Mouse (Mus musculus) gastrocnemius, postnatal 25 days (tissue): ENCODE data around the gene Hoxa4. TPM values are rescaled to one million over a fixed set of nuclear protein-coding genes. Genes with fewer than 3 reads are reported as not detected.

ENCODE experiments used
- DNase-seq: peaks from one replicate; pipeline ENCODE4 v3.0.0; 2022
- total RNA-seq, 2 experiments: library from RNA; stranded (reverse); gene quantifications; 1 replicate in 1 of 2; 2 replicates in 1 of 2; pipeline ENCODE4 v1.2.3; 2021

Hoxa4 gene
- total RNA-seq, 2 experiments from 2014 or later: 2.3 to 2.8 TPM

GRCm38 (mm10) chr6:52217895-52218642 is 26.5 kb upstream of the Hoxa4 start:
- no peak for DNase-seq

GRCm38 (mm10) chr6:52217459-52217768 is 25.9 kb upstream of the Hoxa4 start:
- DNase-seq: peak; percentile 86

GRCm38 (mm10) chr6:52216691-52217458 is 25.3 kb upstream of the Hoxa4 start:
- DNase-seq: no peak

- DNase-seq: no peak
Measured at GRCm38 (mm10) chr6:52215771-52216535, 24.4 kb upstream of the Hoxa4 start.

DNA sequence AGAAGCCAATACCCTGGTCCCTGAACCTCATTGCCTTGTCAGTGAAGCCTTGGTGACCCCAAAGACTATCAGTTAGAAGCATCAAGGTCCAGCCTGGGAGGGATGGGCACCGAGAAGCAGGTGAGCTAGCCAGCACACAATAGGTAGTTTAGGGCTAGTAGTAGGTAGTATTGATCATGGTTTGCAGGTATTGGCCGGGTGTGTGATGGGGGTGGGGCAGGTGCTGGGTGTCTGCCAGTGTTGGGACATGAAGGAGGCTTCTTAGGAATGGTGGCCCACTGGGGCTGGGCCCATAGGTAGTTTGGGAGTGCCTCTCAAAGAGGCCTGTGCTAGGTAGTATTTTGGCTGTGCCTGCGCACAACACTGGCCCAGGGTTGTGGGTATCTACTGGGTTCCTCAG is 23.5 kb upstream of the Hoxa4 start:
- DNase-seq: no peak

DNA sequence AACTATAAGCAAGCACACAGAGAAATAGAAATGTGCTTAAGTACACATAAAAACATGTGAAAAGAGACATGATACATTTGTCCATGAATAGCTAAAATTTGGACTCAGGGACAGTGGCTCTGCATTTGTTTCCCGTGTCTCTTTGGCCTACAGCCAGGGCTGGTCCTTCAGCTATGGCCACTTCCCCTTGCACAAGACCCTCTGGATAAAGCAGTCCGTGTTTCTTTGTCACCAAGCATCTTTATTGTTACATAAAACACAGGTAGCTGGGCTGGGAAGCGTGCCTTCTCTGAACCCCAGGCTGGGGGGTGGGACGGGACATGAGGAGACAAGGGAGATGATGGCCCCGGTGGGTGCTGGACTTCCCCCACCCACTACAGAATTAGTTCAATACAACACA is 22.7 kb upstream of the Hoxa4 start:
- DNase-seq: no peak

GRCm38 (mm10) chr6:52213119-52213986 is 21.8 kb upstream of the Hoxa4 start, which contains the start of the genes Hoxa3 and Gm28308:
Gene Hoxa3 (minus strand): TSS chr6:52213336.
Gene Gm28308 (minus strand): TSS chr6:52213339.
- peak; percentile 80 for DNase-seq

- no peak for DNase-seq
Measured at GRCm38 (mm10) chr6:52212556-52213118, 21.1 kb upstream of the Hoxa4 start.

DNA sequence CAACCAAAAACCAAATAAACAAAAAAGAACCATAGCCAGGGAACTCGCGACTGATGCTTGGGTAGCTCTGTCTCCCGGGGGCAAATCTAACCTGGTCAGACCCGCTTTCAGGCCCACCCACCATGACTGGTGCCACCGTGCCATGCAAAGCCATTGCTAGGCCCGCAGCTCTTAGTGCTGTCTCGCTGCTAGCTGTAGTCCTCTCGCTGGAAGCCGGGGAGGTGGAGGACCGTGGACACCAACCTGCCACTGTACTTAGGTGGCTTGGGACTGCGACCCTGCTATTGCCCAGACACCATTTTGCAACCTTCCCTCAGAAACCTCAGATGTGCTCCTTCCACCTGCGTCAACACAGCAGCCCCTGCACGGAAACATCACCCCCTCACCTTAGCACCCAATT is 20.4 kb upstream of the Hoxa4 start:
- DNase-seq: no peak

GRCm38 (mm10) chr6:52211170-52211935 is 19.8 kb upstream of the Hoxa4 start:
- peak; percentile 78 for DNase-seq

GRCm38 (mm10) chr6:52209685-52210046 is 18.1 kb upstream of the Hoxa4 start:
- DNase-seq: no peak

DNA sequence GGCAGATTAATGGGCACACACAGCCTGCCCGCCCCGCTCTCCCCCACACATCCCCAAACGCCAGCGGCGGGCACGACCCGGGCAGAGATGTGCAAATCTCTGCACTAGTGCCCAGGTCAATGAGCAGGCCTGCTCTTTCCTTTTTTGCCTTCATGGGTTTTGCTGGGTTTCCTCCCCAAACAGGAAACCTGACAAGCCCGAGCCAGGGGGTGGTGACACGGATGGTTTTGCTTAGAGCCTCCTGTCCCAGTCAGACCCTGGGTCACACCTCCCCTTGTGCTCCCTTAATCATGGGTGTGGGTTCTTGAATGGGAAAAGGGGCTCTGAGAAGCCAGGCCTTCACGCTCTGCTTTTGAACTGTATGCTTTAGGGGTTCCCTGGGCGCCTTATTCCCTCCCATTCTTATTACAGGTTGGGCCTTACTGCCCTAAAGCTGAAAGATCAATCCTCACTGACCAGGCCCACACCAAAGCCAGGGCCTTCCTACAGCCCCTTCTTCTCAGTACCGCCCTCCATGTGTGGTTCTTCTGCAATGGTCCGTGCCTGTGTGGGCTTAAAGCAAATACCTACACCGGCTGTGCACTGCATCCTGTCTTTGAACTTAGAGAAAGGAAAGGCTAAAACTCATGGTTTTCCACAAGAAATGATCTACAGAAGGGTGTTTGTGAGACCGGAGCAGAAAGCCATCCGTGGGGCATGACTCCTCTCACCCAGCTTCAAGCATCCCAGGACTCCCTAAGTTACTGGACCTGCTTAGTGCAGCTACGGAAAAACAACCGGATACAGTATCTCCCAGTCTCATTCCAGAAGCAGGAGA is 17.5 kb upstream of the Hoxa4 start:
- no peak for DNase-seq

DNA sequence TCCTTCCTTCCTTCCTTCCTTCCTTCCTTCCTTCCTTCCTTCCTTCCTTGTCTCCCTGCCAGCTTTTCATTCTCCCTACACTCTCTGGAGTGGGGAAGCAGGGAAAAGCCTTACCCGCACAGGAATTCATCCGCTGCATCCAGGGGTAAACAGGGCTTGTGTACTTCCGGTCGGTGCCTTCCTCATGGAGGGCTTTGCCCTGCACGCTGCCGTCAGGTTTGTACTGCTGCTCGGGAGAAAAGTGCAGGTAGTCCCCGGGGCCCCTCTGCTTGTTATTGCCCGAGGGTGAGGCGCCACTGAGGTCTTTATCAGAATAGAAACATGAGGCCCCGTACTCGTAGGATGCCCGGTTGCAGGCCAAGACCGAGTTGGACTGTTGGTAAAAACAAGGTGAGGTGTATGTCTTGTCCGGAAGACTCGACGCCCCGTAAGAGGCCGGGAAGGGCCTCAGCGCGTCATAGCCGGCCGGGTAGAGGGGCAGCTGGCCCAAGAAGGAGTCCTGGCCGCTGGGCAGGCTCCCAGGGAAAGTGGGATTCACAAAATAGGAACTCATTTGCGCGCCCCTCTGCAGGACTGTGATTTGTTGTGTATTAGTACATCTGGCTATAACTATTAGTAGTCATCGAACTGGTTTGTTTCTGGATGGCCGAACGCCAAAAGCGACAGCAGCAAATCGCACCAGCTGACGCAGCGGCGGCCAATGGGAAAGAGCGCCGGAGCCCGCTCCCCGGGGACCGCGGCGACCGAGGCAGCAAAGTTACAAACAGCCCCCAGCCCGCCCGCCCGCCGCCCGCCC is 16.7 kb upstream of the Hoxa4 start, which contains the start of gene Hoxa6:
Gene Hoxa6 (minus strand): TSS at position 651 of the 796 bp plus-strand sequence.
- no peak for DNase-seq

DNA sequence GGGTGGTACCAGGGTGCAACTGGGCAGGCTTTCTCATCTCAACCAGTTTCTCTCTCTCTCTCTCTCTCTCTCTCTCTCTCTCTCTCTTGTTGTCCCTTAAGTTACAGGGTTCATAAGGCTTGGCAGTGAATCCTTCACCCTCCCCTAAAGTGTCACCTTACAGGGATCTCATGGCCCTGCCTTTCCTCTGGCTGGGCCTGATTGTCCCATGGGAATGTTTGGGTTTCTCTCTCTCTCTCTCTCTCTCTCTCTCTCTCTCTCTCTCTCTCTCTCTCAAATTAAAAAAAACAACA is 16.1 kb upstream of the Hoxa4 start:
- DNase-seq: no peak

GRCm38 (mm10) chr6:52206882-52207683 is 15.5 kb upstream of the Hoxa4 start:
- no peak for DNase-seq

DNA sequence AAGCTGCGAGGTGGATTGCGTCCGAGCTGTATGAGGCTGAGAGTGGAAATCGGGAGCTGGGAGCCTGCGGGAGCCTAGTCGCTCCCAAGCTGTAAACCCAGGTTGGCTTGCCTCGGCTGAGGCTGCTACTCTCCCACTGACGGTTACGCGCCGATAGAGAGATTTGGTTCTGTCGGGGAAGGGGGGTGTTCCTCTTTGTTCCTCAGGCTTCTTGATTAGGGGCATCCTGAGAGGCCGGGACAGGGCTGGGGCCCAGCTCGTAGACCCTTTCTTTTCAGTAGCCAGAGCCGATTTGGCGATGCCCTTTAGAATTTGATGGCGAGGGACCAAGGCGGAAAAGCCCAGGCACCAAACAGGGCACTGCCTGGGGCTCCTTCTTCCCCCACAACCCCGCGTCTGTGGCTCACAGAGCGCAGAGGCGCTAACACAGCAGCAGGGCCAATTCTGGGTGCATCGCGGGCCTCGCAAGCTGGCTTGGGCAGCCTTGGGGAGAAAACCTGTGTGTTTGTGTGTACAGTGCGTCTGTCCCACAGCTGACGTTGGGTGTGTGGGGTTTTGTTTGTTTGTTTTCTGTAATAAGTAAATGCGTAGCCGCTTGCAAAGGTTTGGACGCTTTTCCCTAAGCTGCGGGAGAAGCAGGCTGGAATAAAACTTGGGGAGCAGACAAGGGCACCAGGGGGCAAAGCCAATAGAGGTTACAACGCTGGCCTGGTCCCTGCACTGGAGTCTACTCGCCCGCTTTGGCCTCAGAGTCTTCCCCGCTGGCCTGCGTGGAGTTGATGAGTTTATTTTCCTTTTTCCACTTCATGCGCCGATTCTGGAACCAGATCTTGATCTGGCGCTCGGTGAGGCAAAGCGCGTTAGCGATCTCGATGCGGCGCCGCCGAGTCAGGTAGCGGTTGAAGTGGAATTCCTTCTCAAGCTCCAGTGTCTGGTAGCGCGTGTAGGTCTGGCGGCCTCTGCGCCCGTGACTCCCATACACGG is 14.4 kb upstream of the Hoxa4 start:
- DNase-seq: no peak

DNA sequence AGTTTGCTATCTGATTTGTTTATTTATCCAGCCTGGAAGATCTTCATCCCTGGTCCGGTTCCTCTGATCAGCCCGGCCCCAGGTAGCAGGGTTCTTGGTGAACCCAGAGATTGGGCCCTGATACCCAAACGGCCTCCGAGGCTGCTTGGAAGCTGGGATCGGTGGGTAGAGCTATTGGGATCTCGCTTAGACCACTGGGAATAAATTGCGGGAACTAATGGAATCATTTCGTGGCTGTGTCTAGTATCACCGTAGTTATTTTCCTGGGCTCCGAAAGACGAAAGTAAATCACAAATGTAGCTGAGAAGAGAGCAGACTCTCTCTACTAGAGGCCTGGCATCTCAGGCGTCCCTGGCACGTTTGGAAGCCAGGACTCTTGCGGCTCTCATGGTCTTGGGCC is 13.7 kb upstream of the Hoxa4 start:
- no peak for DNase-seq
